Mouse (Mus musculus) limb, embryonic 10.5 days (tissue): ENCODE measurements around the gene Ang4. TPM values are rescaled to one million over a fixed set of nuclear protein-coding genes. Genes with fewer than 3 reads are reported as not detected.
A peak's percentile ranks its signal among the peaks of the same experiment; 100 is the strongest.

Source experiments
- DNase-seq: peaks from one replicate; pipeline ENCODE4 v3.0.0-alpha.2; 2017; ENCODE audit warnings: low spot score
- H3K27ac ChIP-seq: fragments of 300-500 bp; sonication (generic); 2 replicates; pipeline ENCODE4 v1.5.1; 2016; ENCODE audit warnings: mild to moderate bottlenecking
- H3K27me3 ChIP-seq: fragments of 300-500 bp; sonication (generic); 2 replicates; pipeline ENCODE4 v1.6.1; 2016; ENCODE audit warnings: low read depth, mild to moderate bottlenecking; ENCODE audit not compliant: poor library complexity, severe bottlenecking
- H3K36me3 ChIP-seq: fragments of 300-500 bp; sonication (generic); 2 replicates; pipeline ENCODE4 v1.6.1; 2016; ENCODE audit warnings: mild to moderate bottlenecking, moderate library complexity
- H3K4me1 ChIP-seq: fragments of 300-500 bp; sonication (generic); 2 replicates; pipeline ENCODE4 v1.6.1; 2016
- H3K4me3 ChIP-seq: fragments of 300-500 bp; sonication (generic); 2 replicates; pipeline ENCODE4 v1.5.1; 2016; ENCODE audit warnings: mild to moderate bottlenecking, moderate library complexity
- H3K9me3 ChIP-seq: fragments of 300-500 bp; sonication (generic); replicated peaks from 2 replicates; pipeline ENCODE4 v1.6.1; 2016; ENCODE audit warnings: mild to moderate bottlenecking
- WGBS: fragments of 180-500 bp; shearing (Covaris S2); methylation state at CpG from one replicate; pipeline ENCODE4 v1.1.7; 2016; 5-methylcytosine and 5-hydroxymethylcytosine counted together
- polyA plus RNA-seq: library from polyadenylated mRNA; unstranded; fragments of >200 nt; fragmentation: Nextera tagmentation; extraction: Ambion mirVana; gene quantifications from 2 replicates; pipeline ENCODE4 v1.2.1, GENCODE M21; 2016

Ang4 gene
- polyA plus RNA-seq, 1 experiment from 2014 or later: not detected

GRCm38 (mm10) chr14:51738411-51739149, 34.8 kb downstream of the Ang4 start:
- H3K27ac ChIP-seq: no peak overlapping the region
- WGBS: 1% methylated on average over 29 of the region's 29 CpGs
- peaks cover 64% of the 10 kb centered on the region for H3K27me3 ChIP-seq
- DNase-seq: peak; percentile 36
- H3K9me3 ChIP-seq: no peaks in the 10 kb centered on the region
- H3K4me1 ChIP-seq: peaks cover 30% of the 10 kb centered on the region
- H3K4me3 ChIP-seq: peak overlapping the region; percentile 35
- H3K36me3 ChIP-seq: no peaks in the 10 kb centered on the region

- DNase-seq: no peak
- Histone ChIP-seq H3K4me1 (peaks cover 30% of the 10 kb centered on the region), H3K4me3 (no peak overlapping the region), H3K36me3 (no peaks in the 10 kb centered on the region), H3K9me3 (no peaks in the 10 kb centered on the region), H3K27ac (no peak overlapping the region), H3K27me3 (peaks cover 59% of the 10 kb centered on the region)
- WGBS: 12% methylated on average over 12 of the region's 12 CpGs
These were observed 35.4 kb downstream of the Ang4 start for GRCm38 (mm10) chr14:51737967-51738366.

DNA sequence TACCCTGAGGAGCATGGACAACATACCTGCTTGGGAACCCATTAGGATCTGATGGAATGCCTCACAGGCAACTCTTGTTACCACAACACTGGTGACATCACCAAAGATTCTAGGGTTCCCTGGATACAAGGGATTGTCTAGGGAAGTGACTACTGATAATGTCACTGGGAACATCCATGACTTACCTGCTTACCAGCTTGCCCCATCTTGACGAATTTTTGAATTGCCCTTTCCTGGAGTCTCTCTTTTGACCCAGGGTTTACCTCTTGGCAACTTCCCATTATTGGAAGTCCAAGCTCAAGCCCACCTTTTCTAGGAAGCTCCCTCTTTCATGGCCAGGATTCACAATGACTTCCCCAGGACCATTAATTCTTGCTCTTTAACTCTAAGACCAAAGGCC, 56.3 kb downstream of the Ang4 start, which contains the start of gene Gm5800:
Gm5800 (minus strand) TSS at position 101 of the 400 bp plus-strand sequence.
- no peak within 1 kb of the TSS for H3K27ac ChIP-seq
- H3K4me3 ChIP-seq: no peak within 1 kb of the TSS
- H3K36me3 ChIP-seq: no peaks in the 10 kb centered on the region
- 63% methylated on average over 1 of the region's 1 CpGs for WGBS
- H3K27me3 ChIP-seq: no peaks in the 10 kb centered on the region
- H3K4me1 ChIP-seq: no peaks in the 10 kb centered on the region
- H3K9me3 ChIP-seq: no peaks in the 10 kb centered on the region
- DNase-seq: no peak

Other genes with a start within 250 kb of the Ang4 start
- gene Gm5622, start 220.8 kb downstream of the Ang4 start, polyA plus RNA-seq: 0.09 TPM in 1 of 2 replicates, not detected in the other
- gene Gm17175, start 199.5 kb downstream of the Ang4 start, polyA plus RNA-seq: not detected in 2 replicates
- gene Gm17174, start 181.5 kb downstream of the Ang4 start, polyA plus RNA-seq: not detected in 2 replicates
- not detected in 2 replicates for gene Gm17078, start 162.3 kb downstream of the Ang4 start, polyA plus RNA-seq
- gene Gm4181, start 137.9 kb downstream of the Ang4 start, polyA plus RNA-seq: not detected in 2 replicates
- gene Gm17079, start 78.1 kb downstream of the Ang4 start, polyA plus RNA-seq: not detected in 2 replicates
- not detected in 2 replicates for gene Gm5800, start 56.4 kb downstream of the Ang4 start, polyA plus RNA-seq
- gene AY358078, start 26.5 kb upstream of the Ang4 start, polyA plus RNA-seq: not detected in 2 replicates
- not detected in 2 replicates for gene Ear6, start 80.1 kb upstream of the Ang4 start, polyA plus RNA-seq
- 48.6 and 54.1 TPM in 2 replicates for gene Mettl17, start 111.3 kb upstream of the Ang4 start, polyA plus RNA-seq
- 0.31 and 0.39 TPM in 2 replicates for gene Slc39a2, start 119.3 kb upstream of the Ang4 start, polyA plus RNA-seq
- gene Ndrg2, start 140.6 kb upstream of the Ang4 start, polyA plus RNA-seq: 5.0 and 8.3 TPM in 2 replicates
- not detected in 2 replicates for gene Tppp2, start 144.8 kb upstream of the Ang4 start, polyA plus RNA-seq
- gene Rnase13, start 149.2 kb upstream of the Ang4 start, polyA plus RNA-seq: not detected in 2 replicates
- gene Arhgef40, start 211.1 kb upstream of the Ang4 start, polyA plus RNA-seq: 190 and 236 TPM in 2 replicates
- 0.41 and 0.66 TPM in 2 replicates for gene Tmem253, start 242.1 kb upstream of the Ang4 start, polyA plus RNA-seq
- gene Zfp219, start 247.1 kb upstream of the Ang4 start, polyA plus RNA-seq: 45.6 and 51.1 TPM in 2 replicates